Mouse (Mus musculus) thymus, postnatal 14 days (tissue): ENCODE results near the gene Serpinb12.
A peak's percentile ranks its signal among the peaks of the same experiment; 100 is the strongest.
"Not testable (repeated sequence)": the region's sequence is repeated elsewhere in the genome, so short reads cannot be mapped to it uniquely, and the experiment has no call there.

ENCODE experiments used
- DNase-seq: peaks from one replicate; pipeline ENCODE4 v3.0.0; 2021

The Serpinb12 gene

DNA sequence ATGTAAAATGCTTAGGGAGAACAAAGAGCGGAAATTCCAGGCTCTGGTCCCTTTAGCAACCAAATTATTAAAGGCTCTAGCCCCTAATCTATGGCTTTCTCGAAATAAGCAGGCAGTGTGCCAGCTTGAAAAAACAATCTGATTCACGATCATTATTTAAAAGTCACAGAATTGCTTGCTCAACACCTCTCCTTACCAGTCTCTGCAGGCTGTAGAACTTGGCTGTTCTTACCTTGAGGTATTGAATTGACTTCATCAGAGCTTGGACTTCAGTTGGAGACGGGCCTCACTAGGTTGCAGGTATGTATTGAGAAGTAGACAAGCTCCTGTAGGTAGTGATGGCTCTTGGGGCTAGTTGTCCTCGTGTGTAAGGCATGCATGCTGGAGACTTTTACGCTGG is at the start of gene Serpinb12:
Serpinb12 (plus strand) TSS at position 185 of the 400 bp plus-strand sequence.
- DNase-seq: no peak

DNA sequence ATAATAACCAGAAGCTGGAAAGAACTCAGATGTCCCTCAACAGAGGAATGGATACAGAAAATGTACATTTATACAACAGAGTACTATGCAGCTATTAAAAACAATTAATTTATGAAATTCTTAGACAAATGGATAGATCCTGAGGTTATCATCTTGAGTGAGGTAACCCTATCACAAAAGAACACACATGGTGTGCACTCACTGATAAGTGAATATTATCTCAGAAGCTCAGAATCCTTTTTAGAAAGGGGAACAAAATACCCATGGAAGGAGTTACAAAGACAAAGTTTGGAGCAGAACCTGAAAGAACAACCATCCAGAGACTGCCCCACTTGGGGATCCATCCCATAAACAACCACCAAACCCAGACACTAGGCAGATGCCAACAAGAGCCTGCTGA is 39.1 kb upstream of the Serpinb12 start:
- not testable (repeated sequence) for DNase-seq

- DNase-seq: no peak
These were observed 32.8 kb upstream of the Serpinb12 start for GRCm38 (mm10) chr1:106901406-106901805.

- no peak for DNase-seq
These were observed 2.3 kb upstream of the Serpinb12 start for GRCm38 (mm10) chr1:106931954-106932353.

- DNase-seq: no peak
These were observed 591 bp upstream of the Serpinb12 start for GRCm38 (mm10) chr1:106933658-106934057.

DNA sequence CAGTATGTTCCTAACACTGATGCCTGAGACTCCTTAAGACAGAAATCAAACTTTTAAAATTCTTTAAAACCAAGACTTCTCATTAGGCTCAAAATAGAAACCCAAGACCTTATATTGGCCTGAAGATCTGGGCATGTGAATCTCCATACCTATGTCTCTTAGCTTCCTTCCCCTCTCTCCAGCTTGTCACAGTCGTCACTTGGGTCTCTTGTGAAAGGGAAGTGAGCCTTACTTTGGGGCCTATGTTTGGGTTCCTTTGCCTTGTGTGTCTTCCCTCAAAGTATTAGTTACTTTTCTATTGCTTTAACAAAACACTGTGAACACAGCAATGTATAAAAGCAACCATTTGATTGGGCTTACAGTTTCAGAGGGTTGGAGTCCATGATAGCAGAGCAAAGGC is 13.0 kb downstream of the Serpinb12 start:
- no peak for DNase-seq

DNA sequence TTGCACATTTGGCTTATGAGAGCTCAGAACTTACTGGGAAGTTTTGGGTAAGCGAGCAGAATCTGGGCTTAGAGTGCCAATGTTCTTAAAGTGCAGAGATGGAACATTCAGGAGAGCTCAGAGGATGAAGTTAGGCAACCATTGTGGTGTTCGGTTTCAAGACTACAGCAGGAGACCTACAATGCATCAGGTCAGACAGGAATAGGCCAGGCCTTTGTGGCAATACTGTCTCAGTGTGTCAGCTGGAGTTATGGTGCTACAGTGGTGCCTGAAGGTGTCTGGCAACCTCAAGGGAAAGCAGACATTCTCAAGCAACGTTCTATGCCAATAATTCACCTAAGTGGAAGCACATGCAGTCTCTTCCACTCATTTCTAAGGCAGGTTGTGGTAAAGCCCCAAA is 25.7 kb downstream of the Serpinb12 start:
- DNase-seq: no peak

- DNase-seq: peak; percentile 9
These were observed 26.8 kb downstream of the Serpinb12 start for GRCm38 (mm10) chr1:106961023-106961422.

DNA sequence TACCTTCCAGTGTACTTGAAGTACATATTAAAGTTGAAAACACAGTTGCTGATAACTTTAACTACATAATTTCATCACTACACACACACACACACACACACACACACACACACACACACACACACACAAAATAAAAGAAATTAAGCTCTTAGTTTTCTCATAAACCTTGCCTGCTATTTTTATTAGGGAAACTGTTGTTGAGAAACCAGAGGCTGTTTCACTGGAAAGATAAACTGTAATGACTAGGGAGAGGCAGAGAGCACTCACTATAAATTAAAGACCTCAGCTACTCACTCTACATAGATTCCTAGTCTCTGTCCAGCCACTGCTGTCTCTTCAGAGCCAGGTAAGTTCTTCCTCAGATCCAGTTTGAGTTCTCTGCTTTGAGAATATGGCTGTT is 46.4 kb downstream of the Serpinb12 start, which contains the start of gene Serpinb13:
Serpinb13 (plus strand) TSS at position 301 of the 400 bp plus-strand sequence.
- DNase-seq: no peak

- no peak for DNase-seq
These were observed 48.8 kb downstream of the Serpinb12 start for GRCm38 (mm10) chr1:106983092-106983491.

GRCm38 (mm10) chr1:106983865-106984264 is 49.6 kb downstream of the Serpinb12 start:
- DNase-seq: no peak

- no peak for DNase-seq
These were observed 66.2 kb downstream of the Serpinb12 start for GRCm38 (mm10) chr1:107000424-107000823.

DNA sequence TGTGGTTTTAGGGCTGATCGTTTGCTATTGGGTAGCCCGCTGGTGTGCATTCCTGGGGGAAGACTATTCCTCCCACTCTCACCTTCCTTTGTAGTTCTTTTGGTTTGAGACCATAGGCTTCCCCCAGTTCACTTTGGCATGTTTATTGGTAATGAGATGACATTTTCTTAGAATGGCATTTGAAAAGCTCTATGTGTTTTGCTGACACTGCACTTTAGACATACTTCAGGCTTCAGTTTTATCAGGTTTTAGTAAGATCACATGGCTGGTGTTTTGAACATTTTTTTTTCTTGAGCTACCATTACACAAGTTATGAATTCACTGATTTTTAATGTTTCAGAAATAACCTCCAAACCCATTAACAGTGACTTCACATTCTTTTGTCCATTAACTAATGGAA is 67.5 kb downstream of the Serpinb12 start:
- DNase-seq: no peak

GRCm38 (mm10) chr1:107006316-107006715 is 72.1 kb downstream of the Serpinb12 start:
- no peak for DNase-seq
